Mouse (Mus musculus) G1E-ER4 (cell line): ENCODE measurements around the gene Cntn2. TPM values are rescaled to one million over a fixed set of nuclear protein-coding genes. Genes with fewer than 3 reads are reported as not detected.

Experiments
- GATA1 ChIP-seq: IDR thresholded peaks from one replicate; pipeline ENCODE4 v1.8.0; 2012; ENCODE audit warnings: low read length, inconsistent platforms
- polyA plus RNA-seq: library from polyadenylated mRNA; stranded (reverse); fragments of >175 nt; gene quantifications from 2 replicates; pipeline ENCODE4 v1.2.3, GENCODE M21; 2012

Cntn2 gene
- not detected in 2 replicates for polyA plus RNA-seq

DNA sequence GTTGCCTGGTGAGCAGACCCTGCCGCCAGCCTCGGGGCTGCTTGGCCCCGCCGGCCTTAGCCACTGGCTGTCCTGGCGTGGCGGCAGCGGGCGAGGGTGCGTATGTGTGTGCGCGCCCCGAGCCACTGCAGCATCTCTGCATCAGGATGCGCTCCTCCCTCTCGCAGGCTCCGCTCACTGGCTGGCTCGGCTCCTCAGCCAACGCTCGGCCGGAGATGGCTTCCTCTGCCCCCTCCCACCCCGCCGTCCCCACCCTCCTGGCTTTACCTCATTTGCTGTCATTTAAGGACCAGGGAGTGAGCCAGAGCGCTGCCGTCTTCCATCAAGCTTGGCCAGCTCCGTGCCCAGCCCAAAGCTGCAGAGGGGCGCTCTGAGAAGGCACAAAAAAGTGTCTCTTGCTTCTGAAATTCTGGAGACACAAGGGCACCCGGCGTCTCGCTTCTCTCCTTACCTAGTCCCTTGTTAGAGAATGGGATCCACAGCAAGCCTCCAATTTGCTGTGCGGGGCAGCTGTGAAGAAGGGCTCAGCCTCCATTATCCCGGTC is at the start of gene Cntn2:
Gene Cntn2 (minus strand): TSS at position 495 of the 545 bp plus-strand sequence.
- no peak for TF ChIP-seq GATA1

DNA sequence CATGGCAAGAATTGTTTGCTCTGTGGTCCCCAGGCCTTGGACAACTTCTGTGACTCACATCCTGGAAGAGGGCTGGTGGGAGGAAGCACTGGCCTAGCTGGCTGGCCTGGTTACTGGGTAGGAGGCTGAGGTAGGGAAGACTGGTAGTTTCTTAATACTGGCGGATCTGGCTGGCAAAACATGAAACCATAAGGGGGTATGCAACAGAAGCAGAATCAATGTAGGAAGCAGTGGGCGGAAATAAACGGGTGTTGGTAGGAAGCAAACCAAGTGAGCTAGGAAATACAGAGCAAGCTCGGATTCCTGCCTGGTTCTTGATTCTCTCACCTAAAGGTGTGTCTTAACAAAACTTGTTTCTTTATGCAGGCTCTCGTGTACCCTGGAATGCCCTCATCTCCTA is 49.1 kb upstream of the Cntn2 start:
- no peak for TF ChIP-seq GATA1

DNA sequence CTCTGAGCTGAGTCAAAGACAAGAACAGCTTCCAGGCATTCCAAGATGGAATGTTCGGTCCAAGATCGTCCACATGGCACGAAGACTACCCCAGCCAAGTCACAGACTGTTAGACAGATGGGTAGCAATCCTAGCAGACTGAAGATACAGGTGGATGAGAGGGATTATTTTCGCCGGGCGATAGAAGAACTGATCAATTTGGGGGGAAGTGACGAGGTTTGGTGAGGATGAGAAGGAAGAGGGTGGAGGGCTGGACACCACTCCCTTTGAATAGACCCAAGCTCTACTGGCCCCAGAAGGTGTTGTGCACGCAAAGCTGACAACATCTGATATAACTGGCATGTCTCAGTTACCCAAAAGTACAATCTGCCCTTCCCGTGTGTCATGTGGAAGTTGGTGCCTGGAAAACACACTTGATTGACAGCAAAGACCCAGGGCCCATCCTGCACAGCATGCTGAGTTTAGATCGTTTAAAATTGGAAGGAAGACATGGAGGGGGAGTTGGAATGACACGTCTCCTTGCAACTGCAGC is 48.4 kb upstream of the Cntn2 start:
- no peak for TF ChIP-seq GATA1

DNA sequence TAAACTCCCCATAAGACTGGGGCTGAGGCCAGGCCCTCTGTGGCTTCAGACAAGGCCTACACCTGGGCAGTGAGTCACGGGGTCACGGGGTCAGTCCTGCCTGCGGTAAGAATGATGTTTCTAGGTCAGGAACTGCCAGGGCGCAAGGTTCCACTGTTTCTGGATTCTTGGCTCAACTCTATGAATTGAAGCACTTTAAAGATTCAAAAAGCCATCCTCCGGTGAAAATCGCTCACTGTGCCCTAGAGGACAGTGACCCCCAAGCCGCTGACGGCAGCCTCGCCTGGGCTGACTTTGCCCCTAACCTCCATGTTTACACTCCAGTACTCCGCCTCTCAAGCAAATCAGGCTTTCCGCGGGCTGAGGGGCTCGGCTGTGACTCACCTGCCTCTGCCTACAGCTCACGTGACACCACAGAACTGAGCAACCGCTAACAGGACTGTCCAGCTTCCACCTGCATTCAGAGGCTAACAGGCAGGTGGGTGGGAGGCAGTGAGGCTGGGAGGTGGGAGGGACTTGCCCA is 43.7 kb upstream of the Cntn2 start:
- TF ChIP-seq GATA1: no peak

DNA sequence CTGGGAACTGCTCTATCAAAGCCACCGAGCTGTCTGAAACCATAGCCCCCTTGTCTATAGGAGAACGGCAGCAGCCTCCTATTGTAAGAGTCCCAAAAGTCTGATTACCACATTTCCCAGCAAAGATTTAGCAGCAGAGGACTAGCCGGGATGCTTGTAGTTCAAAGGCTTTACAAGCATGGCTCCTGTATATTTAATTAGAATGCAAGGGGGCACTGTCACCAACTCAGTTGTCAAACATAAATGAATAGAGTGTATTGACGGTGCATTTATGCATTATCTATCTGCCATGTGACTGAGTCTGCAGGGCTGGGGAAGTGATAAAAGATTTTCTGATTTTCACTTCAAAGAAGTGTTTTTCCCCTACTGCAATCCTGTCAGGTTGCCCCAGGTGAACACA is 42.3 kb upstream of the Cntn2 start:
- TF ChIP-seq GATA1: no peak

DNA sequence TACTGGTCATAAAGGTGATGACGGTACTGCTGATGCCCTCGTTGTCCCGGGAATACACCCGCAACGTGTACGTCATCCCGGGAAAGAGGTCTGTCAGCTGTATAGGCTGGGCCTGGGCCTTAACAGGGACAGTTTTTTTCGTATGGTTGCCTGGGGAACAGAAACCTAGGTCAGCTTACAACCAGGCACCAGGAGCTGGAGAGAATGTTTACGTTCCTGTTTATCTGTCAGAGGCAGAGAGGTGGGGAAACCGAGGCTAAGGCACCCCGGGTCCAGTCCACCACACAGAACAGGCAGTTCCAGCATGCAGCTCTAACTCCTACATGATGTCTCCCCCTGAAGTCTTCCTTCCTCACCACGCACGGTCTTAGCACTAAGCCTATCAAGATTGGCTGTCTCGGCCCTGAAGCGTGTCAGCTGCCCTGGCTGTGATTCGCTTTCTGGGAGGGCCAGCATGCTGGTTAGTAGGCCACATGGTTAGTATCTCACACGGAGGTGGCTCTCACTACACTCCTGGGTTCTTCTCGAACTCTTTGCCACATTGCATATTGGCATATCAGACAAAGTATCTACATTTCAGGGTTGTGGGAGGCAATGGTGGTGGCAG is 40.0 kb upstream of the Cntn2 start:
- no peak for TF ChIP-seq GATA1

DNA sequence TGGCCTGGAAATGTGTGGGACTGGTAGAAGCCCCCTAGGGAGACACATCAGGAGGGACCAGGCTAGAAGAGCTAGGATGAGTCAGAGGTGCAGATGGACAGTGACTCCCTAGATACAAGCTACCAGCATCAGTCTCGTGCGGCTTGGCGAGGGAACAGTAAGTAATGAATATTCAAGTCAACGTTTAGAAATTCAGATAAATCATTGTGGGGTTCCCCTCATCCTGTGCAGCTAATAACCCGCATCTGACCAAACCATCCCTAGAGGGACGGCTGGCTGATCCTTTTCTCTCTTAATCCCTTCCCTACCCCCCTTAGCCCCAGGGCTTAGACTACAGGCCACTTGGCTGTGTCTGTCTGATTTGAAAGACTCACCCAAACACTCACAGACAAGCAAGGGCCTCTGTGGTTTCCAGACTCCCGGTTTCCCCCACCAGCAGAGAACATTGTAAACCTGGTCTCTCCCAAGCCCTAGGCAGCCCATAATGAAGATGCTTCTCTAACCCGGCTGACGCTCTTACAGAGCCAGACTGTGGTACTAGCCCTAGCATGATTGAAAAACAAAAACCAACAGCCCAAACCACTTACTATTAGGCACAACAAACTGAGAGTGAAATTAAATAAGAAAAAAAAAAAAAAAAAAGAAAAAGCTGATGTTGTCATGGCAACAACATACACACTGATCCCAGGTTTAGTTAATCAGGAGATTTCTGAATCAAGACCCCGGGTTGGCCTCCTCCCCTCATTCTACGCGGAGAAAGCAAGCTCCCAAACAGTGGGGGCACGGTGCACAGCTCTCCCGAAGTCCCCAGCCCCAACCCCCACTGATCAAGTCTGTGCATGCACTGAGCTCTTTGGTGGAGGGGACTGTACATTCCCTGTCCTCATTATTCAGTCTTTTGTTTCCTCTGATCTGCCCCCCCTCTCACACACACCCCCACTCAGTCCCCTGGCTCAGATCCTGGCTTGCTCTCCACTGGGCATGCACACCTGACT is 39.1 kb upstream of the Cntn2 start:
- no peak for TF ChIP-seq GATA1

DNA sequence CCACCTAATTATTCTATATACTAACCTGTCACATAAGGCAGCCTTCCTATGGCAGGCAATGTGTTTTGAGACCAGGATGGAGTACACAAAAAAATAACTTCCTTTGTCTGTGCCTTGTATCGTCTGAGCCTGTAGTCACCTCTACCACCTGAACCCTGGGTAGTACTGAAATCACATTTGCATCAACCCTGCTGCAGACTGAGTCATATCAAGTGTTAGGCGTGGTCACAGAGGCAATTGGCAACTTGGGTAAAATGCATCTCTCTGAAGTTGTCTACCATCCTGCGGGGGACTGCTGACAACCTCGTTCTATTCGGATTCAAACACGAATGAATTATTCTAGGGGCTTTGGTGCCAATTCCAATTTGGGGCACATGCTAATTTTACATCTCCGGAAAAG is 37.0 kb upstream of the Cntn2 start:
- TF ChIP-seq GATA1: no peak

DNA sequence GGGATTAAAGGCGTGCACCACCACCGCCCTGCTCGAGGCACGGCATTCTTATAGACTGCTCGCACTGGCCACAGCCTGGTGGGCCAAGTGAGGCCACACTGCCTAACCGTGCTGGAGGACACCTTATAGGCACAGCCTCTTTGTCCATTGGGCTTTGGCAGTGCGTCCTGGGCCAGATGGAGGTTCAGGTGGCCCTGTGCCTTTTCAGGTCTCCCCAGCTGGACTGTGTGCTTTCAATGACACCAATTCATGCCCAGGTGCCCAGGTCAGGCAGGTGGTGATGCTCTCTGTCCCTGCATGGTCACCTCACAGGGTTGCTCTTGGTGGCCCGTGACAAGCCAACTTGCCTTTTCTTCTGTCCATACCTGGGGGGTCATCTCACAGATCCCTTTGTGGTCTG is 33.8 kb upstream of the Cntn2 start:
- TF ChIP-seq GATA1: no peak

DNA sequence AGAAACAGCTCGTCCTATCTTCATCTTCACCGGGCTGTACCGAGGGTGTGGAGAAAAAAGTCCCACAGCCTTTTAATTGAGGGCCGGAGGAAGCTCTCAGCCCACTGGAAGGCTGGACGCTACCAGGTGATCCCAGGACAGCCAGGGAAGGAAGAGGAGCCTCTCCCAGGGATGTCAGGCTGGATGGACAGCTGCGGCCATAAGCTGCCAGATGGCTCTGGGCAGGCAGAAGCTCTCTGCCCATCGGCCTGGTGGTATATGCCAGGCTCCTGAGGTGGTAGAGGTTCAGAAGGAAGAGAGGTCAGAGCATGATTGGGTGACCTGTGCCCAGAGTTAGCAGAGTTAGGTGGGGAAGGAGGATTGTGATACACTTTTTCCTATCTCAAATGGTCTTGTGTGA is 29.8 kb upstream of the Cntn2 start:
- TF ChIP-seq GATA1: no peak

DNA sequence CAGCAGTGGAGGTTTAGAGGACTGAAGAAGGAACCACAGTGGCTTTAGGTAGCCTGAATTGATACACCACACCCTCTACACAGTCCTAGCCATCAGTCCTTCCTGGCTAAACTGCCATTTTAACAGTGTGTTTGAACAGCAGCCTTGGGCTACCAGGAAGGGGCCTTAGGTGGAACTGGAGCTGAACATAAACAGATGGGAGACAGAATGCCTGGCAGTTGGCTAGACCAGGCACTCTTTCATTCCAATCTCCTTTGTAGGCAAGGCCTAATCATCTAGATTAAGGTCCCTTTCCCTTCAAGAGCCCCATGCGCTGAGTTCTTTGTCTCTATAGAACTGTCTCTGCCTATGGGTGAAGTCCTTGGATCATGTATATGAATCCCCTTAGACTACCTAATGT is 28.6 kb upstream of the Cntn2 start:
- no peak for TF ChIP-seq GATA1

DNA sequence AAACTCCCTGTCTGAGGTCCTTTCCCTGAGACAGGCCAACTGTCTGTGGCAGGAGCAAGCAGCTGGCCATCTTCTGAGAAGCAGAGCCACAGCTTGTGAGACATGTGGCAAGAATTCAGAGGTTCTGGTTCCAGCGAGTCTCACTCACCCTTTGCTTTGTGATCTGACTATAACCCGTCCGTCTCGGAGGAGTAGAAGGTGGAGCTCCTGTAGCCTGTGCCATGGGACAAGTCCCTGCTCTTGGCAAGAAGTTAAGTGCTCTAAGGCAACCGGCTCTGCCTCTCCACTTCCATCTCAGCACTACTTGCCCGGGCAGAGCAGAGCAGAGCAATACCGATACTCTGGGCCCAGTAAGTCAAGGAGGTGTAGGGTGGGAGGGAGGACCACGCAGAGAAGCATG is 27.9 kb upstream of the Cntn2 start:
- no peak for TF ChIP-seq GATA1

DNA sequence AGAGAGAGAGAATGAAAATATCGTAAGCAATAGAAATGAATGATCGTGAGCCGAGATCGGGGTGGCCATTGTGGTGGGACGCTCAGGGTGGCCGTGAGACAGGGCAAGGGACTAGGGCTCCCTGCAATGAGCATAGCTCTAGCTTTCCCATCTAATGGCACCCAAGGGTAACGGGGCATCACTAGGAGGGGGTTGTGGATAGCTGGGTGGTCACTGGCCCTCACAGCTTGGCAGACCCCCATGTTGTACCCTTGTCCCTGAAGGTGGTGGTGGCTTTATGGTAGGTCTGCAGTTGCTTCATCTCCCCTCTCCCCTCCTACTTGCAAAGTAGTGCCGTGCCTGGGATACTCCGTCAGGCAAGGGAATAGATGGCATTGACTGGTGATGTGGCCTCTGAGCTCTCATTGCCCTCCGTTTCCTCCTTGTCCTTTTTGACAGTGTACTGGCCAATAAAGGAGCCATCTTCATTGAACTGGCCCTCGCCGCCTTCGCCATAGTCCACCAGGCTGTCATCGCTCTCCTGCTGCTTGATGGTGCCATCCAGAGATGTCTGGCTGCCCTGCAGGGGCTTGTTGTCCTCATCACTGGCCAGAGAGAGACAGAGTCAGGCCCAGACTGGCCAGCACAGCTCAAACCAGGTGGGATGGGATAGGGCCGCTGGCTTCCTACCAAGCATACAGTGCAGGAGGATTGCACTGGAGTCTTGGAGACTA is 27.2 kb upstream of the Cntn2 start:
- no peak for TF ChIP-seq GATA1

DNA sequence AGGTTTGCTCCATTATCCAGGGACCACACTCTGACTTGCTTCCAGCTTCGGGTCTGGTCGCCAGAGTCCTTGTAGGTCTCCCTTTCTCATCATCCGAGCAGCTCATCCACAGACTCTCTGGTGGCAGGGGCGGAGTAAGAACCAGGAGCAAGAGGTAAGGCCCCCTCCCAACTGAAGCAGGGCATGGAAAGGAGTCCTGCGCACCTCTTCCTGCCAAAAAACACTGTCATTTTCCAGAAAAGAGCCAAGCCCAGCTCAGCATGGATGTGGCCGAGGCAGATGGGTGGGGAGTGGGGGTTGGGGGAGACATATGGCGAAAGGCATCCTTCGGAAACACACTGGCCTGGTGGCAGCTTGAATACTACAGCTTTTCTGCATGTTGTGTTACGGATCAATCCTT is 26.5 kb upstream of the Cntn2 start:
- TF ChIP-seq GATA1: no peak

DNA sequence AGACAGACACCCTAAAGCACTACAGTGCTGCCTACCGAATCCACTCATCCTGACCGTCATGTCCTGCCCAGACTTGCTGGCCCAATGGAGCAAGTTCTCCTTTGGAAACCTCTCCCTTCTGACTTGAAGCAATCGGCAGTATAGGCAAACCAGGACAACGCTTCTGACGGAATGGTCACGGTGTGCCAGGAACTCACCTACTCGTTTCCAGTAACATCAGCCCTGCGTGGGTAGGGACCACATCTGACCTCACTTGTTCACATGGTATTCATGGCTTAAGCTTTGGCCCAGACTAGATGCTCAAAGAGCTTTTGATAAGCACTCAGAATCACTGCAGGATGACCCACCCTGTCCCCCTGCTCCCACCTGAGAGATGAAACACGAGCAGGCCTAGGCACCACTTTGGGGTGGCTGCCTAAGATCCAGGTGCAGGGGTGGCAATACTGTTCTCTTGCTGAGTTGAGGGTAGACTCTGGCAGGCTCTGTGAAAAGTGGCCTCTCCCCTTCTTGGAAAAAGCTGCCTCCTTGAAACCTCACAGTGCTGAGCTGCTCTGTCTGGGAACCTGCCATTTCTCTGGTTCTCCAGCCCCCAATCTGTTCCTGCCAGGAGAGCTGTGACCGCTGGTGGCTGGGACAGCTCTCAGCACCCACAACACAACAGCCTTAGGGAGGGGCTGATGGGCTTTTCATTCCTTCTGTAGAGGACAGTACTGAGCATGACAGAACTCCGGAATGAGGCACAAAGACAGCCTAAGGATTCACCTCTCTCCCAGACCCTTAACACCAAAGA is 24.5 kb upstream of the Cntn2 start:
- no peak for TF ChIP-seq GATA1
